Mouse (Mus musculus) E14TG2a.4 (cell line): ENCODE measurements at regions not wholly inside any gene's neighbourhood (a gene's known extent, or its start where the extent isn't known, plus 50 kb on each side); places are given as distances from the start of the nearest gene placed in this dataset.

Experiments used
- H3K27me3 ChIP-seq: 2 replicates; pipeline ENCODE4 v1.6.1; 2014; ENCODE audit warnings: low read length, control low read depth; ENCODE audit not compliant: insufficient read depth
- H3K36me3 ChIP-seq: 2 replicates; pipeline ENCODE4 v1.6.1; 2014; ENCODE audit warnings: low read length, control low read depth; ENCODE audit not compliant: insufficient read depth
- H3K4me1 ChIP-seq: replicated peaks from 2 replicates; pipeline ENCODE4 v1.6.1; 2014; ENCODE audit warnings: low read depth, low read length, control low read depth
- H3K4me3 ChIP-seq: replicated peaks from 2 replicates; pipeline ENCODE4 v1.5.1; 2014; ENCODE audit warnings: mild to moderate bottlenecking, low read length
- H3K9me3 ChIP-seq: 2 replicates; pipeline ENCODE4 v1.6.1; 2014; ENCODE audit warnings: low read length, control low read depth
- CTCF ChIP-seq: conservative IDR thresholded peaks from 2 replicates; pipeline ENCODE4 v1.5.1; 2014; ENCODE audit warnings: low read length
- NANOG ChIP-seq: IDR thresholded peaks from 2 replicates; pipeline ENCODE4 v1.6.1; 2014; ENCODE audit warnings: borderline replicate concordance, low read length, mixed read lengths
- POU5F1 ChIP-seq: IDR thresholded peaks from 2 replicates; pipeline ENCODE4 v1.6.1; 2014; ENCODE audit warnings: low read length, borderline replicate concordance

GRCm38 (mm10) chr13:28526299-28526698, 269.0 kb downstream of the Gm11361 start:
- no peak overlapping the region for H3K4me3 ChIP-seq
- TF ChIP-seq POU5F1 (no peak), CTCF (no peak), NANOG (no peak)
- no peaks in the 10 kb centered on the region for H3K4me1 ChIP-seq
- H3K9me3 ChIP-seq: peaks cover 7% of the 10 kb centered on the region
- H3K36me3 ChIP-seq: no peaks in the 10 kb centered on the region
- H3K27me3 ChIP-seq: no peaks in the 10 kb centered on the region

GRCm38 (mm10) chr13:28524411-28524810, 267.1 kb downstream of the Gm11361 start:
- no peaks in the 10 kb centered on the region for H3K36me3 ChIP-seq
- no peak overlapping the region for H3K4me3 ChIP-seq
- TF ChIP-seq NANOG (no peak), CTCF (no peak), POU5F1 (no peak)
- no peaks in the 10 kb centered on the region for H3K27me3 ChIP-seq
- no peaks in the 10 kb centered on the region for H3K9me3 ChIP-seq
- no peaks in the 10 kb centered on the region for H3K4me1 ChIP-seq

- Histone ChIP-seq H3K9me3 (no peaks in the 10 kb centered on the region), H3K27me3 (no peaks in the 10 kb centered on the region), H3K4me3 (no peak overlapping the region), H3K4me1 (no peaks in the 10 kb centered on the region), H3K36me3 (no peaks in the 10 kb centered on the region)
- TF ChIP-seq NANOG (no peak), POU5F1 (no peak), CTCF (no peak)
These were observed 262.8 kb downstream of the Gm11361 start for GRCm38 (mm10) chr13:28520127-28520482.

- no peak overlapping the region for H3K4me3 ChIP-seq
- no peak for TF ChIP-seq NANOG
- no peak for TF ChIP-seq CTCF
- TF ChIP-seq POU5F1: no peak
- no peaks in the 10 kb centered on the region for H3K9me3 ChIP-seq
- H3K4me1 ChIP-seq: no peaks in the 10 kb centered on the region
- no peaks in the 10 kb centered on the region for H3K36me3 ChIP-seq
- no peaks in the 10 kb centered on the region for H3K27me3 ChIP-seq
These were observed 262.2 kb downstream of the Gm11361 start for GRCm38 (mm10) chr13:28519383-28520126.

GRCm38 (mm10) chr13:28517161-28517560, 259.8 kb downstream of the Gm11361 start:
- Histone ChIP-seq H3K4me1 (no peaks in the 10 kb centered on the region), H3K9me3 (no peaks in the 10 kb centered on the region), H3K27me3 (no peaks in the 10 kb centered on the region), H3K36me3 (no peaks in the 10 kb centered on the region), H3K4me3 (no peak overlapping the region)
- TF ChIP-seq CTCF (no peak), NANOG (no peak), POU5F1 (no peak)

GRCm38 (mm10) chr13:28516636-28517035, 259.3 kb downstream of the Gm11361 start:
- TF ChIP-seq CTCF (no peak), NANOG (no peak)
- Histone ChIP-seq H3K9me3 (no peaks in the 10 kb centered on the region), H3K4me1 (no peaks in the 10 kb centered on the region), H3K4me3 (no peak overlapping the region), H3K36me3 (no peaks in the 10 kb centered on the region), H3K27me3 (no peaks in the 10 kb centered on the region)

- no peaks in the 10 kb centered on the region for H3K4me1 ChIP-seq
These were observed 256.9 kb downstream of the Gm11361 start for GRCm38 (mm10) chr13:28514245-28514644.

GRCm38 (mm10) chr13:28513336-28513735, 256.0 kb downstream of the Gm11361 start:
- Histone ChIP-seq H3K4me1 (no peaks in the 10 kb centered on the region), H3K36me3 (no peaks in the 10 kb centered on the region), H3K9me3 (no peaks in the 10 kb centered on the region), H3K27me3 (no peaks in the 10 kb centered on the region), H3K4me3 (no peak overlapping the region)
- TF ChIP-seq CTCF (no peak), POU5F1 (no peak), NANOG (no peak)

More at GRCm38 (mm10) chr13:28514245-28514644, 256.9 kb downstream of the Gm11361 start:
- no peaks in the 10 kb centered on the region for H3K27me3 ChIP-seq
- no peaks in the 10 kb centered on the region for H3K9me3 ChIP-seq
- H3K4me3 ChIP-seq: no peak overlapping the region
- TF ChIP-seq CTCF: peak; percentile 41
- no peak for TF ChIP-seq NANOG
- TF ChIP-seq POU5F1: no peak
- H3K36me3 ChIP-seq: no peaks in the 10 kb centered on the region

GRCm38 (mm10) chr13:28512573-28513334, 255.4 kb downstream of the Gm11361 start:
- no peaks in the 10 kb centered on the region for H3K4me1 ChIP-seq
- TF ChIP-seq POU5F1: no peak
- TF ChIP-seq NANOG: no peak
- no peak for TF ChIP-seq CTCF

More at GRCm38 (mm10) chr13:28512573-28513334, 255.4 kb downstream of the Gm11361 start:
- H3K9me3 ChIP-seq: no peaks in the 10 kb centered on the region
- no peaks in the 10 kb centered on the region for H3K36me3 ChIP-seq
- H3K4me3 ChIP-seq: no peak overlapping the region
- no peaks in the 10 kb centered on the region for H3K27me3 ChIP-seq
